Mouse (Mus musculus) thymus, postnatal 4 days (tissue): ENCODE measurements around the gene Kif3c.
"Not testable (repeated sequence)": the region's sequence is repeated elsewhere in the genome, so short reads cannot be mapped to it uniquely, and the experiment has no call there.

Experiments used
- DNase-seq: peaks from one replicate; pipeline ENCODE4 v3.0.0; 2021

Gene Kif3c

DNA sequence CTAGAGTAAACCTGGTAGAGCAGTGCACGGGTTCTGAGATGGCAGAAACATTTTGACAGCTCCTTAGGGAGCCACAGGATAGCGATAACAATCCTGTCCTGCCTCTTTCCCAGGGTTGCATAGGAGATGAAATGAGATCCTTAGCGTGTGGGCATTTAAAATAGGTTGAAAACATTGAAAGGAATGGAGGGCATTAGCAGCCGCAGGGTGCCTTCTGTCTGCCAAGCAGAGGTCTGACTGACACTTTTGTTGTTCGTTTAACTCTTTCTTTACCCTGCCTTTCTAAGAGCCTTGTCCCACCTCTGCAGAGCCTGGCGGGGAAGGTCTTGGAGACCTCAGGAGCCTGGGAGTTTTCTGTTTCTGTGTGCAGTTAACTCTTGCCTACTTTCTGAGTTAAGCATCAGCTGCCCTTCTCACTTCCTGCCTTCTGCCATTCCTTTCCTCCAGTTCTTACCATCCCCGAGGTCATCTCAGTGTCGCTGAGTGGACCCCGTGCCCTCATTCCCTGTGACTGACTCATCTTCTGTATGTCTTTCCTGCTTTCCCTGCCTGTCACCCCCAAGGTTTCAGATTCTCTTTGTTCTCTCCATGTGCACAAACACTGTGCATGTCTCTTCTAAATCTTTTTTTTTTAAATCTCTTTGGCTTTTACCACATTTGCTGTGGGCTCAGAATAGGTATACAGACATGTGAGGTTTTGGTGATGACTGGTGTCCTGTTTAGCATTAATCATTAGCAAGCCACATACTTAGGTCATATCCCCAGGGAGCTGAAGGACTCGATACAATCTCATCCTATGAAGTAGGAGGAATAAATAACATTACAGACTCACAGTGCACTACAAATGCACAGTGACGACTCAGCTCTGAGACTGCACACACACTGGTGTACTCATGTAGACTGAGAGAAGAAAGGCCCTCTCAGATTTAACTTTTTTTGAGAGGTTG is 6.3 kb downstream of the Kif3c start:
- DNase-seq = no peak

DNA sequence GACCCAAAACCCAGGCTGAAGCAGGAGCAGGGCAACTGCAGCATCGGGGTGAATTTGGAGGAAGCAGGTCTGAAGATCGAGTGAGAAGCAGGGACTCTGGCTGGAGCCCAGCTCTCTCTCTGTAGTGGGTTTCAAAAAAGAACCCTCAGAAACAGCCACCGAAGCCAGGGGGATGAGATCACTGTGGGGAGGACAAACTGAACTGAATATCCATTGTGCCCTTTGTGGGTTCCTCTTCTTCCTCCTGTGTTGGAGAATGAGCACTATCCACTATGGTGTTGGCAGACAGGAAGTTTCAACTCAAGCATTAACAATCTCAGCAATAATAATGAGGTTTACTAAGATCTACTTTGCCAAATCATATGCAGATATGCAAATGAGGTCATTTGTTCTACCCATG is 7.1 kb downstream of the Kif3c start:
- no peak for DNase-seq

GRCm38 (mm10) chr12:3373566-3373965 is 8.6 kb downstream of the Kif3c start:
- DNase-seq = no peak

DNA sequence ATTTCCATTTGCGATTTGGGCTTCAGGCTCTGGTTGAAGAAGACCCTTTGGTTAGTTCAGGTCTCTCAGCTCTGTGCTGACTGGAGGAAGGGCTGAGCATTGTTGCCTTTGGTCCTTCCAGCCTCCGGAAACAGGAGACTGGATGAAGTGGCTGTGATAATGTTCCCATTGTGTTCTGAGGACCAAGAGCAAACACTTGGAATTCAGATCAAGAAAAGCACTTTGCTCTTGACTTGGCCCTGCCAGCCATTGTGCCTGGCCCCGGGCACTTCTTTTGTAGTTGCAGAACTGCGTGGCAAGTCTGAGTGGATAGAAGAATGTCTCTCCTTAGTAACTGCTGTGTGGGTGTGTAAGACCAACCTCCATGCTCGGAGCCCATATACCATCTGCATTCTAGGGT is 9.6 kb downstream of the Kif3c start:
- DNase-seq = no peak

DNA sequence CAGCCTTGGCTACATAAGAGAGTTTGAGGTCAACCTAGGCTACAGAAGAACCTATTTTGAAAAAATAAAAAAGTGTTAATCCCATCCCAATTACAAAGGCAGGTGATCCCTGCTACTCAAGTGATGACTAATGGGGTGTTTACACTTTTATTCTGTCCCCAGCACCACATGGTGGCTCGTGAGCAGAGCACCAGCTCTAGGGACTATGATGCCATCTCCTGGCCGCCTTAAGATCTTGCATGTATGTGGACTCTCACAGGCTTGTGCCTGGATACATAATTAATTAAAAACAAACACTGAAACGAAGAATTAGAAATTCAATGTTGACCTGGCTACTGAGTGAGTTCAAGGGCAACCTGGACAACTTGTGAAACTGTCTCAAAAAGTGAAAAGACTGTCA is 12.3 kb downstream of the Kif3c start:
- DNase-seq = peak; percentile 56

DNA sequence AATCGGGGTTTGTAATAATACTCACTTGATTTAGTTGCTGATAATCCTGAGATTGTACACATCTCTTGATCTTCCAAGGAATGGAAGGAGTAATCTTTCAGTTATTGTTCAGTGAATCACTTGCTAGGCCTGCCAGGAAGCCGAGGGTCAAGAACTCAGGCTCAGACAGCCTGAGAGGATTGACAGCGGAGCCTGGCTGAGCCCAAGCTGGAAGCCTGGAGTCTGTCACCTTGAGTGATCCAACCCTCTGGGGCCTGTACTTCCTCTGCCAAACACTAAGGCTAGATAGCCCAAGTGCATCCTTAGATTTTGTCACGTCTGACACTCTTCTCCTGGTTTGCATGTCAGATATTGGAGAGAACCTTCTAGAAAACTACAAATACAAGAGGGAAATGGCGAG is 12.8 kb downstream of the Kif3c start:
- no peak for DNase-seq

- DNase-seq = no peak
These were observed 19.9 kb downstream of the Kif3c start for GRCm38 (mm10) chr12:3384860-3385259.

GRCm38 (mm10) chr12:3385271-3385670 is 20.3 kb downstream of the Kif3c start:
- no peak for DNase-seq

- no peak for DNase-seq
These were observed 21.0 kb downstream of the Kif3c start for GRCm38 (mm10) chr12:3385940-3386339.

GRCm38 (mm10) chr12:3387891-3388290 is 23.0 kb downstream of the Kif3c start:
- no peak for DNase-seq

DNA sequence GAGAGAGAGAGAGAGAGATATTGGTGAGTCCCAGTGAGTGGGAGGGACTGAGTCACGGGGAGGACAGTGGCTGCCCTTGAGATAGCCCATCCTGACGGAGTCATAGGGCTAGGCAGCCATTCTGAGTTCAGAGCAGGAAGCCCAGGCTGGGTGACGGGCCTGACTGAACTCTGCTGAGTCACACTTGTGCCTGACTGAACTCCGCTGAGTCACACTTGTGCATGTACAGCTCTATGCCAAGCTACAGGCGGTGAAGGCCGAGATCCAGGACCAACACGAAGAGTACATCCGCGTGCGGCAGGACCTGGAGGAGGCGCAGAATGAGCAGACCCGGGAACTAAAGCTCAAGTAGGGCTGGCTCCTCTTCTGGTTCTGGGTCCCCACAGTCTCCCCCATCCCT is 24.5 kb downstream of the Kif3c start:
- no peak for DNase-seq

- DNase-seq = no peak
These were observed 25.1 kb downstream of the Kif3c start for GRCm38 (mm10) chr12:3390071-3390470.

DNA sequence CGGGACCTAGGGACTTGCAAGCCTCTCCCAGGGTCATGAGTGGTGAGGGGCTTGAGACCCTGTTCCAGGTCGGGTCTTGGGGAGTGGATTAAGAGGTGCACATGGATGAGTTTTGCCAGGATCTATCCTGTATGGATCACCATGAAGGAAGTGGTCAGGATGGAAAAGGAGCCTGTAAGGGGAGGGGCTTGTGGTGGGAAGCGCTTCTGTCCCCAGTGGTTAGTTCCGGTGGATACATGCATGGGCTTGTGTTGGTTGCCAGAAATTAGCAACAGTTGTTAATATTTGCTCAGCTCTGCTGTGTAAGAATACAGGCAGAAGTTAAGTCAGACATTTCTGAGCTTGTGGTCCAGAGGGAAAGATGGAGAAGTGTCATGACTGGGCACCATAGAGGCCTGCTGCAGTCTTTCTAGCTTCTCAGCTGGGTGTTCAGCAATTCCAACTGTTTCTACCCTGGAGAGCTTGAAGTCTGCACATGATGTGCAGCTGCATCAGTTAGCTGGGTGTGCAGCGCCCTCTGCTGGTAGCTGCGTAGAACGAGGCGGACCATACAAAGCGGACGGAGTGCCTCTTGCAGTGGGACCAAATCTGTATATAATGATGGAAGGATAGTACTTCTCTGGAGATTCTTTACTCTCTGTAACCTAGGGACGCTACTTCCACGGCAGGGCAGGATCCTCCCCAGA is 25.8 kb downstream of the Kif3c start:
- peak; percentile 91 for DNase-seq

- no peak for DNase-seq
These were observed 26.3 kb downstream of the Kif3c start for GRCm38 (mm10) chr12:3391276-3391675.

DNA sequence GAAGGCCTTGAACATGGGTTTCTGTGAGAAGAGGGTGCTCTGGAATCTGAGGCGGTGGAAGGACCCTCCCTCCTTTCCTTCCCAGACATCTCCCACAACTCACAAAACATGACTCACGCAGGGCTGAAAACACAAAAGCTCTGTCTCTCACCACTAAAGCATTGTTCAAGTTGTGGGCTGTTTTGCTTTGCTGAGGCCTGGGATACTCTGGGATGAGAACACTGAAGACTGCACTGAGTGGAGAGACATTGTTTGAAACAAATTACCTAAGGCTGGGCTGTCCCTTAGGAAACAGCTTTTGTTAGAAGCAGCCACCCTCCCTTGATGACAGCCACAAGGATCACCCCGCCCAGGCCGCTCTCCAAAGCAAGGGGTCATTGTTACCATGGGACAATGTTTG is 28.2 kb downstream of the Kif3c start:
- no peak for DNase-seq

DNA sequence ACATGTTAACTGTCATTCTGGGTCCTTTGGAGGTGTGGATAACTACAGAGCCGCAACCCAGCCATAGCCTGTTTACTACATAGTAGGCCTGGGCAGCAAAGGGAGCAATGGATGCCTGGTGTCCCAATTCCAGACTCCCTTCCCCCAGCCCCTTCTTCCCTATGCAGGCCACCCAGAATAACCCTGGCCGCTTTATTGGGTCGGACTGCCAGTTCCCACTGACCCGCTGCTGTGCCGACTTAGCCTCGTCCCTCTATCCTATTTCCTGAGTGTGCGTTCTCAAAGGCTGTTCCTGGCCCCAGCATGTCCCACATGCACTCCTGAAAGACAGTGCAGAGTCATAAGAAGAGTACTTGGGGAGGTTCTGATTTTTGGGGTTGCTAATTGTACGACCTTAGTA is 32.0 kb downstream of the Kif3c start:
- DNase-seq = no peak

- not testable (repeated sequence) for DNase-seq
These were observed 40.7 kb downstream of the Kif3c start for GRCm38 (mm10) chr12:3405662-3406061.

GRCm38 (mm10) chr12:3406585-3406984 is 41.7 kb downstream of the Kif3c start:
- no peak for DNase-seq

DNA sequence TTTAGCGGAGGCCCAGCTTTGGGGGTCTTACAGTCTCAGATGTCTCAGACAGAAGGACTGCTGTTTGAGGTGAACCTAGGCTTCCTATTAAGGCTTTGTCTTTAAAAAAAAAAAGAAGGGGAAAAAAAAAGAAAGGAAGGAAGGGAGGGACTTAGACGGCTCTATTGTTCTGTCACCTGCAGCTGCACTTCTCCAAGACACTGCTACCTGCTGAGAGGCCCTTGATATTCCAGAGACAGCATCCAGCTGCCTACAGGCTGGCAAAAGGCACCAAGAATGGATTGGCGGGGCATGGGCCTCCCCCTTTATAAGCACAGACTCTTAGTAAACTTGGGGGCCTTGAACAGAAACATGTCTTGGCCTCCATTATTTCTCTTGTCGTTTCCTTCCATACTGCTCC is 50.0 kb downstream of the Kif3c start:
- no peak for DNase-seq

GRCm38 (mm10) chr12:3418761-3419160 is 53.8 kb downstream of the Kif3c start:
- DNase-seq = no peak

DNA sequence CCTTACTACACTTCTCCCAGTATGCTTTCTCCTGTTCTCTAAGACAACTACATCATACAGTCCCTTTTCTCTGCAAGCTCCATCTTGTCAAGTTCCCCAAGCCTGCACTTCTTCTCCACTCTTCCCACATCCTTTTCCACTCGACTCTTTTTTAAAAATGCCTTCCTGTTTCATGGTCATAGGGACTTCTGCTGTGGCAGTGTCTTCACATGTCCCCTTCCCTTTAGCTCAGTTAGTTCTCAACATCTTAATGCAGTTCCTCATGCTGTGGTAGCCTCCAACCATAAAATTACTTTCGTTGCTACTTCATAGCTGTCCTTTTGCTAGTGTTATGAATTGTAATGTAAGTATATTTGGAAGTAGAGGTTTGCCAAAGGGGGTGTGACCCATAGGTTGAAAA is 55.6 kb downstream of the Kif3c start:
- DNase-seq = no peak

DNA sequence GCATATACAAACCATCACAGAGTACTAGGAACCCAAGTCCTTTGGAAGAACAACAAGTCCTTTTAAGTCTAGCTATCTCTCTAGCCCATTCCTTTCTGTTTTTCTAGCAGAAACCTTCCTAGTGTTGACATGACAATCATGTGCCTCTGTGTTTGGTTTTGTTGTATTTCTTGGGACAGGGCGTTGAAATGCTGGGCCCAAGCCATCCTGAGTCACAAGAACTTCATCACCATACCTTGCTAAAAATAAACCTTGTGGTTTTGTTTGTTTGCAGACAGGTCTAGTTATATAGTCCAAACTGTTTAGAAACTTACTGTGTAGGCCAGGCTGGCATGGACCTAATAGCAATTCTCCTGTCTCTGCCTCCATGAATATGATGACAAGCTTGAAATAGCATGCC is 57.9 kb downstream of the Kif3c start:
- no peak for DNase-seq

- no peak for DNase-seq
These were observed 59.2 kb downstream of the Kif3c start for GRCm38 (mm10) chr12:3424179-3424578.
